Mouse (Mus musculus) liver, postnatal 0 days (tissue): ENCODE measurements around the gene Hprt.

Experiments used
- CTCF ChIP-seq: sonication (generic); IDR thresholded peaks from 2 replicates; pipeline ENCODE4 v1.5.1; 2016; ENCODE audit warnings: antibody characterized with exemption, low read depth
- EP300 ChIP-seq: IDR thresholded peaks from 2 replicates; pipeline ENCODE4 v1.6.1; 2016; ENCODE audit warnings: antibody characterized with exemption, low read depth, mild to moderate bottlenecking

DNA sequence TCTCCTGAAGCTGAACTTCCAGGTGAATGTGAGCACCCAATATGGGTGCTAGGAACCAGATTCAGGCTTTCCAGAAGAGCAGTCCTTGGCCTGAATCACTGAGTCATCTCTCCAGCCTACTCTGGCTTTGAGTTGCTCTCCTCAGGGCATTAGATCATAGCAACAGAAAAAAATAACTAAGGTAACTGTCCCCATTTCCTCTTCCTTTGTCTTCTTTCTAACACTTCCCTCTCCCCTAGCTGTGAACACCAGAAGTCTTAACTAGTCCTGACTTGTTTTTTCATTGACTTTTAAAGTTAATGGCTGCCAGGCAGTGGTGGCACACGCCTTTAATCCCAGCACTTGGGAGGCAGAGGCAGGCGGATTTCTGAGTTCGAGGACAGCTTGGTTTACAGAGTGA, 76.5 kb downstream of the Hprt start:
- TF ChIP-seq CTCF (no peak), EP300 (no peak)
